Mouse (Mus musculus): ENCODE measurements around the gene Klf5.

Klf5 gene

DNA sequence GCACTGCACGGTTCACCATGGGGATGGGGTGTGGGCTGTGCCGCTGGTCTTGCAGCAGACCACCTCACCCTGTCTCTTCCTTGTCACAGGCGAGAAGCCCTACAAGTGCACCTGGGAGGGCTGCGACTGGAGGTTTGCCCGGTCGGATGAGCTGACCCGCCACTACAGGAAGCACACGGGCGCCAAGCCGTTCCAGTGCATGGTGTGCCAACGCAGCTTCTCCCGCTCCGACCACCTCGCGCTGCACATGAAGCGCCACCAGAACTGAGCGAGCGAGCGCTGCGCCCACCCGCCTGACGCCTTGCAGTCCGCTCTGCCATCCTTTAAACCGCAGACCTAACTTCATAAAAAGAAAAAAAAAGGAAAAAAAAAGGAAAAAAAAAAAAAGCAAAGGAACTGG, 14.6 kb downstream of the Klf5 start:
- DNase-seq: no peak

GRCm38 (mm10) chr14:99316275-99316674, 17.8 kb downstream of the Klf5 start:
- DNase-seq: no peak

- DNase-seq: no peak
Observed at GRCm38 (mm10) chr14:99320736-99321135, 22.2 kb downstream of the Klf5 start.

DNA sequence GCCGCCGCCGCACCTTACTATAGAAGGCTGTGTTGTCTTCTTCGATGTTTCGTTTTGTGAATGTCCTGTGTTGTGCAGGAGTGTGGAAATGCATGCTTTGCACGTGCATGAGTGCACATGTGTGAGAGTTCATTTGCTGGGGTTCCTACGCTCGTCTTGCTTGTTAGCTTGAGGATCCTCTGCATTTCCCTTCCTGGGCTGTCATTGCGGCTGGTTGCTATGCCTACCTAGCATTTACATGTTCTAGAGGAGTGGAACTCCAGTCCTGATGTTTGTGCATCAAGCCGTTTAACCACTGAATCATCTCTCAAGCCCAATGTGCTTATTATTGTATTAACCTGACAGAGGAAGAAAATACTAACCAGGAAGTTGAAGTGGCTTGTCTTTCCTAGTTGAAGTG, 24.9 kb downstream of the Klf5 start:
- no peak for DNase-seq

GRCm38 (mm10) chr14:99324523-99324922, 26.0 kb downstream of the Klf5 start:
- no peak for DNase-seq

GRCm38 (mm10) chr14:99325597-99326472, 27.3 kb downstream of the Klf5 start:
- DNase-seq: no peak

DNA sequence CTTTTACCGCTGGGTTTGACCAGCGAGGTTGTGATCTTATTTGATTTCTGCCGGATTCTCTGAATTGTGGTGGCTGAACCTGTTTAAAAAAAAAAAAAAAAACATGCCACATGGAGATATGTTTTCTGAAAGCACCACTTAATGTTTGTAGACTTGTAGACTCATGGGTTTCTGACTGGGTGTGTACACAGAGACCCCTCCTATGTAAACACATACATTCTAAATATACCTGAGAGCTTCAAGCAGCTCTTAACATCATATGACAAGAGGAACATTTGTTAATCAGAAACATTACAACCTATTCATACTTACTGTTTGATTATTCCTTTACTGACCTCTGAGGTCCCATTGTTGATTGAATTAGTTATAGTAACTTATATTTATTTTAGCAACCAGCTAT, 38.1 kb downstream of the Klf5 start:
- DNase-seq: no peak

DNA sequence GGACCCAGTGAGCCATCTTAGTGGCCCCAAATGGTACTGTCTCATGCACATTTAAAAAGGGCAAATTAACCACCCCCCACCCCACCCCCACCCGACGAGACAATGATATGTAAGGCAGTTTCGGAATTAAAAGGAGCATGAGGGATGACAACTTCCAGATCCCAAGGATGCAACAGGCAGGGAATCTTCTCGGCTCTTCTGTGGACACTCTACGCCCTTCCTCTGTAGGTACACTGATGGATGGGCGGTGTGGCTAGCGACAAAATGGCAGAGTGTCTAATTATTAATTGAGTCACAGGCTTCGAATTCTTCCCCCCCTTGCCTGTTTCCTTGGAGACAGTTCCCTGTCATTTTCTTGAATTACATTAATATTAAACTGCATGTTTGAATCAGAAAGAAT, 40.5 kb downstream of the Klf5 start:
- no peak for DNase-seq

GRCm38 (mm10) chr14:99339681-99340522, 41.4 kb downstream of the Klf5 start:
- DNase-seq: no peak

- DNase-seq: no peak
Observed at GRCm38 (mm10) chr14:99340703-99341102, 42.2 kb downstream of the Klf5 start.

DNA sequence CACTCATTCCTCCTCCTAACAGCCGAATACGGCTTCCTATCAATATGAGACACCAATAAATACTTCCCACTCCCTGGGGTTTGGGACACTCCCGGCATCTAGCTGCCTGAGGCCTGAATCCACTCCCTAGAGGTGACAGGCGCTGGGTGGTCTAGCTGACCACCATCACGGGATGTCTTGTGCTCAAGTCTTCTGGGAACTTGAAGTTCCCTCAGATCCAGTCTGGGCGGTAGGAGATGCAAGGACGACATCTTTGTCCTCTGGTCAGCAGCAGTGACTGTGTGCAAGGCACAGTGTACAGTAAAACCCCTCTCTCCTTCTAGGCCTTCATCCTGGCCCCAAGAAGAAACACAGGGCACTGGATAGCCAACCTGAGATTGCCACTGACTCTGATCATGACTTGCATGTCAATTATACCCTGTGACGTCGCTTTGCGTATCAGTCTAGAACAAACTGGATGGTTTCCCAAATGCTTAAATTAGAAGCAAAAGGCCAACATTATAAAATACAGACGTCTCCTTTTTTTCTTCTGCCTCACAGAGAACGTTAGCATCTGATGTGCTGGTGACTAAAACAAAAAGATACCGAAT, 49.8 kb downstream of the Klf5 start:
- no peak for DNase-seq

DNA sequence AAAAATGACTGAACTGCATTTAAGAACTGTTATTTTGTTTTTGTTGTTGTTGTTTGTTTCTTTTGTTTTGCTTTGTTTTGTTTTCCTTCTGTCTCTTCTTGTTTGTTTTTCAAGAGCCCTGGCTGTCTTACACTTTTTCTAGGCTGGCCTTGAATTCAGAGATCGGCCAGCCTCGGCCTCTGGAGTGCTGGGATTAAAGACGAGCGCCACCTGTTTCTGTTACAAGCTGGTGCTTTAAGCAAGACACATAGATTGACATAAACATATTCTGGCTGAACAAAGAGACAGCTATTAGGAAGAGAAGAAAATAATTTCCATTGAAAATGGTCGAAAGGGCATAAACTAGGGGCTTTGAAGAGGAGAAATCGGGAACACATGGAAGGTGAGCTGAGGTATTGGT, 51.1 kb downstream of the Klf5 start:
- DNase-seq: no peak

DNA sequence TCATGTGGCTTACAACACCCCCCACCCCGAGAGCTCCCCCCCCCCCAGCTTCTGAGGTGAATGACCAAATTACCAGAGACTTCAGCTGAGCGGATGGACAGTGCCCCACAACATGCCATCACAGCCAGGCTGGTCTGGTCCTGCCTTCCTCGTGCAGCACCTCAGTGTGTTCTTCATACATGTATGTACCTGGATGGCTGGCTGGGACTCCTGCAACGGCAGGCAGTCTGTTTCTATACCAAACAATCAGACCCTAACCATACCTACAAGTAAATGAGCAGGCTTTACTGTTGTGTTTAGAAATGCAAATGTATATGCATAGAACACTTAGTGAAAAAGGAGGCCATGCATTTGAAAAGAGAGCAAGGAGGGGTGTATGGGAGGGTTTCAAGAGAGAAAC, 54.5 kb downstream of the Klf5 start:
- DNase-seq: no peak

DNA sequence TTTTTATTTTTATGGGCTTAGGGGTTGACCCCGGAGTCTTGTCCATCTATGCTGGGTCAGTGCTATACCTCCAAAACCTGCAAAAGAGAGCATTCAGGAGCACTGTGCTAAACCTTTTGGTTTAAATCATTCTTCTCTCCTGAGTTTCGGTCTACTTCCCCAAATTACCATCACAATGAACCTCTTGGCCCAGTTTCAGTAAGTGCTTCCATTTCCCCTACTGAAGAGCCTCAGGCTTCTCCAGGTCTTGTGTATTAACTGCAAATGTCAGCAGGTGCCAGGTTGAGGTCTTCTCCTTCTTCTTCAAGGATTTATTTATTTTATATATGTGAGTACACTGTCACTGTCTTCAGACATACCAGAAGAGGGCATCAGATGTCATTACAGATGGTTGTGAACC, 55.6 kb downstream of the Klf5 start:
- DNase-seq: no peak

GRCm38 (mm10) chr14:99354761-99355609, 56.5 kb downstream of the Klf5 start:
- no peak for DNase-seq

GRCm38 (mm10) chr14:99355610-99355870, 57.0 kb downstream of the Klf5 start:
- DNase-seq: no peak

GRCm38 (mm10) chr14:99362956-99363355, 64.5 kb downstream of the Klf5 start:
- DNase-seq: no peak

- DNase-seq: no peak
Observed at GRCm38 (mm10) chr14:99364007-99364784, 65.7 kb downstream of the Klf5 start.

Data from kidney, adult 9 months (tissue).